Mouse (Mus musculus): ENCODE measurements around the gene Mxd4.
A peak's percentile ranks its signal among the peaks of the same experiment; 100 is the strongest.

Gene Mxd4

GRCm38 (mm10) chr5:34195786-34196185, 8.3 kb upstream of the Mxd4 start:
- DNase-seq = no peak

DNA sequence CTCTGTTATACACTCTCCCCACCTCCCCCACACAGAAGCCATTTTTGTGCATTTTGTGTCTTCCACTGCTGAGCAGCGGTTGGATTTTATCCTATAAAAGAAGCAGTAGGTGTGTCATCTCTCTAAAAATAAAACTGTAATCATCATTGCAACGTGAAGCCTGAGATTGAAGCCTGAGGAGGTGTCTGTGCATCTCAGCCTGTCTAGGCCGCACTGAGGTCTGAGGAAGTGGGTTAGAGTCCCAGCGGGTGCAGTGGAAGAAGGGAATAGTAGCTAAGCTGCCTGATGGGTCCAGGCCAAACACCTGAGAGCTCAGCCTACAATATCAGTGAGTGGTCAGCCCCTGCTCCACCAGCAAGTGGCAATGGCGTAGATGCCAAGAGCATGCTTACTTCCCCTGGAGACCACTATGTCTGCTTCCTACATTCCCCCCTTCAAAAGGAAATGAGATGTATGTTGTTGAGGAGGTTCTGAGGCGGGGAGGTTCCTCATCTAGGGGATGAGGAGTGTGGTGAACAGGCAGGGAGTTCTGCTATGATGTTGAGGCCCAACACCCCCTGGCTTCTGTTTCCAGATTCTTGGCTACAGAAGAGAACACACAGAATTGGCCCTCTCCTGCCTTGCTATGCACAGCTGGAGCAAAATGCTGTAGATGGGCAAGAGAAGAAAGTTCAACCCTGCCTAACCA, 7.6 kb upstream of the Mxd4 start:
- DNase-seq = no peak

DNA sequence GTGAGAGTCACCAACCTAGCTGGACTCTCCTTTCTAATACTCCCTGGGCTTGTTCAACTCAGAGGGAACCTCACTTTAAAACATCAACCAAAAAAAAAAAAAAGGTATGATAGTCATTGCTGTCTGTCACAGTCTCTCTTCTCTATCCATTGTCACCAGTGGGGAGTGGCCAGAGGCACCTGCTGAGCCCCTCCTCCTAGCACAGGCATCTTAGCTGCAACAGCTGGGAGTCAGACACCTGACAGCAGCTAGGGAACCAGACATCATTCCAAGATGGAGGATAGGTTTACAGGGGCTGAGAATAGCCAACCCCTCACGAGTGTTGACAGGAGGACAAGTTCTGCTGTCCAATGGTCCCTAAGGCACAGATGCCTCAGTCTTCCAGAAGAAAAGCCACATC, 6.9 kb upstream of the Mxd4 start:
- no peak for DNase-seq

- DNase-seq = peak; percentile 48
Measured at GRCm38 (mm10) chr5:34191843-34192242, 4.3 kb upstream of the Mxd4 start.

DNA sequence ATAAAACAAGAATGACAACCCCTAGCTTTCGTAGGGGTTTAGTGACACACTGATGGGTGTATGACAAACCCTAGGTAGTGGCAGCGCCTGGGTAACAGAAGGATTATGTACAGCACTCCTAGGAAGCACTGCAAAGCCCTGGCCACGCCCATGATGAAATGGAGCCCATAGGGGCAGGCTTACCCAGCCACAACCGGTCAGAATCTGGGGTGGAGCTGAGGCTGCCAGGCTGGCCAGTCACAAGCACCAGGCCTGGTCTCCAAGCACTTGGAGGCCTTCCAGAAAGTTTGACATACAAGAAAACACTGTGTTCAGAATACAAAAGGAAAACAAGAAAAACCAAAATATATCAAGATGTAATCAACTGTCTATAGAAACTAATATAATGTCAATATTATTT, 3.5 kb upstream of the Mxd4 start:
- DNase-seq = peak; percentile 73

DNA sequence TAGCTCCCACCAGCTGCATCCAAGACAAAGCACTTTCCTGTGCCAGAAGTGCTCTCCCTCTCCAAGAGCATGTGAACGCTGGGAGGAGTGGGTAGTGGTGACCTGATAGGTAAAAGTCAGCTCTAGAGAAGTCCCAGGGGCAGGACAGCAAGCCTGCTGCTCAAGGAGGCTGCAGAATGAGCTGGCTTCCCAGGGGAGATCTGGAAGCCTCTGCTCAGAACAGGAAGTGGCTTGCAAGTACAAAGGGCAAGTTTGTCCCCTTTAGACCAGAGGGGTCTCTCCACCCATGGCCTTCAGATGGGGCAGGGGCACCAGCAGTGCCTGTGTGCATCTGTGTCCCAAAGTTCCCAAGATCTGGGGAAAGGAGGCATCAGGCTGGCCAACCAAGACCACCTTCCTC, 2.0 kb upstream of the Mxd4 start:
- DNase-seq = no peak

- no peak for DNase-seq
Measured at GRCm38 (mm10) chr5:34188856-34189255, 1.3 kb upstream of the Mxd4 start.

DNA sequence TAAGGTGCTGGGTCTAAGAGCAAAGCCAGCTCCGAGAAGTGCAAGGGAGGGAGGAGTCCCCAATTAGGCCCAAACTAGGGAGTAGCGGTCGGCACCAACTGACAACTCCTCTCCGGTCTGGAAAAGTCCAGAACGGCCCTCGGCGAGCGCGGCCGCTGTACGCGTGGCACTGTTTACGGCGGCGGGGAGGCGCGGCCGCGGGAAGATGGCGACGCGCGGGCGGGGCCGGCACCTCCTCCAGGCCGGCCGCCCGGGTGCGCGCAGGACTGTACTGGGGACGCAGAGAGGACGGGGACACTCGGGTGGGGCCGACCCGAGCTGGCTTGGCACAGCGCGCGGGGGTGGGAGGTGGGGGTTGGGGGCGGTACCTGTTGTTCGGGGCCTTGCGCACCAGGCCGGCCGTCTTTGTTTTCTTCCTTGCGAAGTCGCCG, 544 bp downstream of the Mxd4 start:
- DNase-seq = peak; percentile 58

- peak; percentile 26 for DNase-seq
Measured at GRCm38 (mm10) chr5:34186391-34186790, 1.1 kb downstream of the Mxd4 start.

- no peak for DNase-seq
Measured at GRCm38 (mm10) chr5:34185791-34186190, 1.7 kb downstream of the Mxd4 start.

GRCm38 (mm10) chr5:34185051-34185580, 2.4 kb downstream of the Mxd4 start:
- no peak for DNase-seq

DNA sequence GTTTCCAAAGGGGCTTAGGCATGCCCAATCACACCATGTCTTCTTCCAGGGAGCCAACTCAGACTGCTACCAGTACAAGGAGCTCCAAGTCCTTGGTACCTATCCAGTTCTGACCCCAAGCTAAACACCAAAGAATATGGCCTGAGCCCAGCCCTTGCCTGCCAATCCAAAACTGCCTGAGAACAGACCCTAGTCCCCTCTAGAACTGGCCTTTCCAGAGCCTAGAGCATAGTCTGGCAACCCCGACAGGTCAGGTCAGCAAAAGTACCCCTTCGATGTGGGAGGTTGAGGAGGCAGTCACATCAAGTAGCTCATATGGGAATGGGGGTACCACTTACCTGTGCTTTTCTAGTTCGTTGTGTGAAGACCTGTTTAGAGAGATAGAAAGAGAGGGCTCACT, 3.5 kb downstream of the Mxd4 start:
- no peak for DNase-seq

DNA sequence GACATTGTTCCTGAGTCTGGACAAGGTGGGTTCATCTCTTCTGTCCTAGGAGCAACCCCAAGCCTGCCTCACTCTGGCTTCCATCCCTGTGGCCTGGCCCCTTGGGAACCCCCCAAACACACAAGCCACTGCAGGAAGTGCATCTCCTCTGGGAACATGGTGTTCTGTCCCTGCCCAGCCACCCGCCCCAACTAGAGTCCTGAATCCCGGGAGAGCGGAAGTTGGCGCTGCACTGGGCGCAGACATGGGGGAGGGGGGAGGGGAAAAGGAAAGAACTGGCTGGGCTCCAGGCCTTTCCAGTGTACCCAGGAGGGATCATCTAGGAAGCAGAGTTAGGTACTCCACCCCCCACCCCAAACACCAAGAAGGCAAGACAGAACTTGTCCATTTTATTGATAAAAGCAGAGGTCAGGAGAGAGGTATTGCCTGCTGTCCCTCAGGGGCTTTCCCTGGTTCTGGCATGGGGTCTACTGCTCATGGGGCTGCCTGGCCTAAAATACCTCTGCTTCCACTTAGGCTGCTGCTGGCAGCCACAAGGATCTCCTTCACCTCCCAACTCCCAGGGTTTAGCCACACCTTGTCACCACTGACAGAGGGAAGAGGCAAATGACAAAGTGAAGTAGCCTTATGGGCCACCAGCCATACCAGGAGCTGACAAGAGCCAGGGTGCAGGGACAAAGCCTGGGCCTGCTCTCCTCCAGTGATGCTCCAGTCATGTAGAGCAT, 4.2 kb downstream of the Mxd4 start:
- DNase-seq = peak; percentile 74

DNA sequence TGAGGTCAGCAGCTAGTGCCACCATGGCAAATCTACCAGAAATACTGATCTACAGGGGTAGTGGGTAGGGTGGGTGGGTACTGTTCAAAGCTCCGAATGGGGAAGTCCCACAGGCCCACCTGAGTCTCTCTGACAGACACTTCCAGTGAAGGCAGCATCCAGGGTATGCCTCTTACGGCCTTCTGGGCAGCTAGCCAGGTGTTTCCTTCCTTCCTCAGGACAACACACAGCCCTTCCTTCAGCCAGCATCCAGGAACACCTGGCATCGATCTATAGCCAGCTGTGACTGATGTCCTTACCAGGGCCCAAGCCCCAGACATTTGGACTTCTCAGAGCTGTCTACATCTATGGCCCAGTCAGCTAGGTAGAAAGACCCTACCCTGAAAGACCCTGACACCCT, 5.0 kb downstream of the Mxd4 start:
- DNase-seq = peak; percentile 58

GRCm38 (mm10) chr5:34177821-34178220, 9.7 kb downstream of the Mxd4 start:
- DNase-seq = no peak

- no peak for DNase-seq
Measured at GRCm38 (mm10) chr5:34177091-34177490, 10.4 kb downstream of the Mxd4 start.

GRCm38 (mm10) chr5:34176691-34177090, 10.8 kb downstream of the Mxd4 start:
- DNase-seq = no peak

- no peak for DNase-seq
Measured at GRCm38 (mm10) chr5:34175403-34175694, 12.2 kb downstream of the Mxd4 start.

GRCm38 (mm10) chr5:34174550-34175402, 12.7 kb downstream of the Mxd4 start:
- no peak for DNase-seq

- DNase-seq = no peak
Measured at GRCm38 (mm10) chr5:34174021-34174420, 13.5 kb downstream of the Mxd4 start.

- DNase-seq = peak; percentile 49
Measured at GRCm38 (mm10) chr5:34170726-34171125, 16.8 kb downstream of the Mxd4 start.

DNA sequence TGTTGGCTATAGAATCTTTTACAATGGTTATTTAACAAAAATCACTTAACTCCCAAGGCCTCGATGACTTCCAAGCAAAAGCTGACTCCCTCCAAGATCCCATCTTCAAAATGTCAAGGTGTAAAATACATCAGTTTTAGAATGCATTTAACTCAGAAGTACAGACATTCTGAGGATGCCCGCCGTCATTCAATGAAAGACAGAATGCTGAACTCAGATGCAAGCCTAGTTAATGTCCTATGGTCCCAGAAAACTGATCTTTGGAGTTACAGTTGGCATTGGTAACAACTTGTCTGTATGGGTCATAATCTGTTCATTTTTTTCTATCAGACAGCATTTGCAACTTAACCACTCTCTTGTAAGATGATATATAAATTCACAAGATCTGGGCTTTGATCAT, 17.6 kb downstream of the Mxd4 start:
- DNase-seq = no peak
